Mouse (Mus musculus) c-Kit-positive CD71-positive TER-119-negative erythroid progenitor cells, embryonic 14.5 days (primary cell): Measurements from ENCODE around the gene Sox5.
"Not testable (repeated sequence)": the region's sequence is repeated elsewhere in the genome, so short reads cannot be mapped to it uniquely, and the experiment has no call there.

ENCODE experiments used
- DNase-seq: peaks from one replicate; pipeline ENCODE4 v3.0.0-alpha.2; 2013; ENCODE audit warnings: low read depth

The Sox5 gene

GRCm38 (mm10) chr6:144182429-144182828 lies 599.3 kb downstream of the Sox5 start:
- not testable (repeated sequence) for DNase-seq

- no peak for DNase-seq
Observed at GRCm38 (mm10) chr6:144181083-144181866, 600.5 kb downstream of the Sox5 start.

GRCm38 (mm10) chr6:144179111-144179510 lies 602.7 kb downstream of the Sox5 start:
- no peak for DNase-seq

GRCm38 (mm10) chr6:144176674-144177073 lies 605.1 kb downstream of the Sox5 start:
- no peak for DNase-seq

GRCm38 (mm10) chr6:144175590-144175989 lies 606.2 kb downstream of the Sox5 start:
- DNase-seq, result no peak

GRCm38 (mm10) chr6:144170541-144170940 lies 611.2 kb downstream of the Sox5 start:
- DNase-seq, result no peak

GRCm38 (mm10) chr6:144169791-144170190 lies 612.0 kb downstream of the Sox5 start:
- DNase-seq, result no peak

- DNase-seq, result no peak
Observed at GRCm38 (mm10) chr6:144168696-144169476, 612.9 kb downstream of the Sox5 start.

GRCm38 (mm10) chr6:144167058-144167457 lies 614.7 kb downstream of the Sox5 start:
- no peak for DNase-seq

- DNase-seq, result no peak
Observed at GRCm38 (mm10) chr6:144166651-144167050, 615.1 kb downstream of the Sox5 start.

- no peak for DNase-seq
Observed at GRCm38 (mm10) chr6:144166104-144166503, 615.7 kb downstream of the Sox5 start.

- no peak for DNase-seq
Observed at GRCm38 (mm10) chr6:144163501-144163900, 618.3 kb downstream of the Sox5 start.

GRCm38 (mm10) chr6:144158637-144159036 lies 623.1 kb downstream of the Sox5 start:
- DNase-seq, result no peak

GRCm38 (mm10) chr6:144154892-144155424 lies 626.8 kb downstream of the Sox5 start:
- no peak for DNase-seq

- peak; percentile 13 for DNase-seq
Observed at GRCm38 (mm10) chr6:144151957-144152356, 629.8 kb downstream of the Sox5 start.

GRCm38 (mm10) chr6:144151075-144151474 lies 630.7 kb downstream of the Sox5 start:
- no peak for DNase-seq

- no peak for DNase-seq
Observed at GRCm38 (mm10) chr6:144137397-144137796, 644.4 kb downstream of the Sox5 start.

GRCm38 (mm10) chr6:144136894-144137293 lies 644.9 kb downstream of the Sox5 start:
- DNase-seq, result no peak

- DNase-seq, result no peak
Observed at GRCm38 (mm10) chr6:144129927-144130326, 651.9 kb downstream of the Sox5 start.

- no peak for DNase-seq
Observed at GRCm38 (mm10) chr6:144119961-144120360, 661.8 kb downstream of the Sox5 start.

- DNase-seq, result no peak
Observed at GRCm38 (mm10) chr6:144116646-144117045, 665.1 kb downstream of the Sox5 start.

- no peak for DNase-seq
Observed at GRCm38 (mm10) chr6:144111561-144111960, 670.2 kb downstream of the Sox5 start.

- no peak for DNase-seq
Observed at GRCm38 (mm10) chr6:144106848-144107247, 674.9 kb downstream of the Sox5 start.
